Mouse (Mus musculus) liver (tissue): ENCODE measurements around the gene Naaladl2.
A peak's percentile ranks its signal among the peaks of the same experiment; 100 is the strongest.
"Not testable (repeated sequence)": the region's sequence is repeated elsewhere in the genome, so short reads cannot be mapped to it uniquely, and the experiment has no call there.

Experiments
- DNase-seq: peaks from one replicate; pipeline ENCODE4 v3.0.0-alpha.2; 2020; ENCODE audit warnings: mixed read lengths

Gene Naaladl2

DNA sequence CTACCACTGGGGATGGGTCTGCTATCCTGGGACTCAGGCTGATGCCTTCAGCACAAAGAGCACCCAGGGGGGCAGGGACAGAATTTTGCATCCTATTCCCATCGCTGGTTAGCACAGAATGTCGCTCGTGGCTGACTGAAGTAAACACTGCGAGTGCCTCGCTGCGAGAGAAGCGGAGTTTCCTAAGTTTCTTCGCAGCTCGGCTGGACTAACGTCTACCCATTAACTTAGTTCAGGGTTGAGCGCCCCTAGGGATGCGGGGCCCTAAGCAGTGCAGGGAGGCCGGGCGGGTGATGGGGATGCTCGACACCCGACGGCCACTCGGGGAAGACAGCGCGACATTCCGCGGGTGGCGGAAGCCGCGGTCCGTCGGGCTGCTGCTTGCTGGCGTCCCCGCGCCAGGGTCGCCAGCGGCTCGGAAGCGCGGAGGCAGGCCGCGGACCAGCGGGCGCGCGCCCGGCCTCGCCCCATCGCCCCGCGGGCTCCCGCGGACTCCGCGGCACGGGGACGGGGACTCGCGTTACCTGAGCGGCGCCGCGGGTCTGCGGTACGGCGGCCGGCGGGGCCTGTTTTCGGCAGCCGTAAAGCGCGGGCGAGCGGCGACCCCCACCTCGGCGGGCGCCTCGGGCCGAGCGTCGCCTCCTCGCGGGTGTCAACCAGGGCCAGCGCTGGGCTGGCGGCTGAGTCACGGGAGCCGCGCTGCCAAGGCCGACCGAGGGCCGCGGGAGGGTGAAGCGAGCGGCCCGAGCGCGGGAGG lies at the start of gene Naaladl2:
Gene Naaladl2 (minus strand): TSS at position 707 of the 757 bp plus-strand sequence.
- peak; percentile 12 for DNase-seq

DNA sequence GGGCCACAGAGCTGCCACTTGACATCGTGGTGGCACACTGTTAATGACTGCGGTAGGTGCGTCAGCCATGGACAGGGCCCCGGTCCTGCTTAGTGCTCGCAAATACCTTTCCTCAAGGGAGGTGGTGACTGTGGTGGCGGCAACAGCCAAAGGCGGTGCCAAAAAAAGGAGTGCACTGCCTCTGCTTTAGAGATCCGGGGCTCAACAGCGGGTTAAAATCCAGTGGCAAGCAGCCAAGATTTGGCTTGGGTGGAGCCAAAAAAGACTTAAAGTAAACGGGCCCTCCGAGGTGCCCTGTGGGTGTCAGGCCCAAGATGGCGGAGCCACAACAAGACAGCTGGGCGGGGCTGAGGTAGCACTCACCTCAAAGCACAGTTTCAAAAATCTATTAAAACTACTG lies 7.7 kb upstream of the Naaladl2 start:
- no peak for DNase-seq

DNA sequence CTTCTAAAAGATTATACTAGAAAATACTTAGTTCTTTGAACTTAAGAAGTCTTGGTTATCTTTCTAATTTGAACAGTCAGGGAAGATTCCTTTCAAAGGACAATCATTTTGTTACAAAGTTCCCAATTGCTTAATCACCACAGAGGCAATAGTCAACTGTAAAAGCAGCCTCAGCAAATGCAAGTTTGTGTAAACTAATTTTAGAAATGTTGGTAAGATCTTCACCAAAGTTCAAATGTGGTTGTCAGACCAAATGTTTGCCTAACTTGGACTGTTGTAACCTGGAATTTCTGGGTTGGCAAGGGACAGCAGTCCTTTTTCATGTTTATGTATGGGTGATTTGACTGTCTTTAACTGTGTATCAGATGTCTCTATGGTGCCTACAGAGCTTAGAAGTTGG lies 3.2 kb upstream of the Naaladl2 start:
- no peak for DNase-seq

- DNase-seq: no peak
These were observed 1.1 kb upstream of the Naaladl2 start for GRCm38 (mm10) chr3:25144961-25145697.

GRCm38 (mm10) chr3:25143111-25143510 lies 950 bp downstream of the Naaladl2 start:
- DNase-seq: no peak

- no peak for DNase-seq
These were observed 12.2 kb downstream of the Naaladl2 start for GRCm38 (mm10) chr3:25131848-25132247.

DNA sequence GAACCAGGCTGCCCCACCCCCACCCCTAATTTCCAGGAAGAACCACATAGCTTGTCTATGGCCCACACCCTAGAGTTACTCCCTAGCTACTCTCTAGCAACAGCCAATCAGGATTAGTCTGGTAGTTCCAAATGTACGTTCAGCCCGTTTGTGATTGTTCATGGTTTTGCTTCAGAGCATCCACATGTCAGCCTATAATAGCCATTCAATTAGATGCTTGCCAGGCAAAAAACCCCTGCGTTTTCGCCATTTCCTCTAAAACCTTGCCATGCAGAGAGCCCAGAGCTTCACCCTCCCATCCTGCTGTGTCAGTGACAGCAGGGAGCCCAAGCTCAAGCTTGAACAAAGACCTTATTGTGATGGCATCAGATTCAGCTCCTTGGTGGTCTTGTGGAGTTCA lies 16.2 kb downstream of the Naaladl2 start:
- no peak for DNase-seq

DNA sequence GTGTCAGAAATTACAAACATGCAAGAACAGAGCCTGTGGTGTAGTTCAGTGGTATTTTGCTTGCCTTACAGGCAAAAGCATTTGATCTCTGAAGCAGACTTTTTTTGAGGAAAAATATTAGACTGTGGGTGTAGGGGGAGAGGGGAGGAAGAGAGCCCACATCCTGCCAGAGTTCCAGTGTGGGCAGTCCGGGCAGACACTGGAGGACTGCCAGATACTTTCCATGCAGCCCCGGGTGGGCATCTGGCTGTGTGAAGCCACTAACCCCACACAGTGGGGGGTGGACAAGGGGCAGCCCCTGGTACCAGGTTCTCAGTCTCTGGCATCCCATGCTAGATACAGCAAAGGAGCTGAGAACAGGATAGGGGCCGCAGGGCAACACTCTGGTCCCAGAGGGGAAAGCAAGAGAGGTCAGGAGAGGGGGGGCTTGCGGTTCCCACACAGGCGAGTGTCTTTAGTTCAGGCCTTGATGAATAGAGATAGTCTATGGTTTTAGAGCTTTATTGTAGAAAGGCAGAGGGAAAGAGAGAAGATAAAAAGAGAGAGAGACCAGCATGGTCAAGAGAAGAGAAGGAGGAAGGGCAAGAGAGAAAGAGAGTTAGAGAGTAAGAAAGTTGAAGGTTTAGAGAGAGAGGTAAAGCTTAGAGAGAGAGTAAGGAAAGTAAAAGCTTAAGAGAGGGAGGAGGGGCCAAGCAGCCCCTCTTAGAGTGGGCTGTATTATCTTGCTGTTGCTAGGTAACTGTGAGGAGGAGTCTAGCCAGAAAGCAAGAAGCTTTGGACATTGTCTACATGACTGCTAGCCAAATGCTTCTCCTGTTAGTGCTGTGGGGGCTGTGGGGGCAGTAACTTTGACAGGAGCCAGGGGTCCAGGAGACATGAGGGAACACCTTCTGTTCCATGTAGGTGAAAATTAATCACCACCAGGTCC lies 18.9 kb downstream of the Naaladl2 start:
- DNase-seq: no peak

DNA sequence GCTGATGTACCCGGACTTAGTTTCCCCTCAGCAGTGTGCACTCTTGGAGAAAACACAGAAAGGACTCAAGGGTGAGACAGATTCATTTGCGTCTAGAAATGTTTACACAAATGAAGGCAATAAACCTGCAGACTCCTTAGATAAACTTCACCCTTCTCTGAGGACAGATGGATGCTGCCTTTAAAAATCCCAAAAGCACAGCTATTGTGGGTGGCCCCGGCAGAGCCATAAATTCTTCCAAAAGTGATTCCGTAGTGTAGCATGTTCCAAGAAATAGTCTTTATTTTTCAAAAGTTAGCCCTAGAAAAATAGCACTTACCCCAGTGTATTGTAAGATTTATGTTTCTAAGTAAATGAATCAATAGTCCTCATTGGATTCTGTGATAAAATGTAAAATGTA lies 31.0 kb downstream of the Naaladl2 start:
- no peak for DNase-seq

- peak; percentile 4 for DNase-seq
These were observed 35.1 kb downstream of the Naaladl2 start for GRCm38 (mm10) chr3:25108997-25109396.

DNA sequence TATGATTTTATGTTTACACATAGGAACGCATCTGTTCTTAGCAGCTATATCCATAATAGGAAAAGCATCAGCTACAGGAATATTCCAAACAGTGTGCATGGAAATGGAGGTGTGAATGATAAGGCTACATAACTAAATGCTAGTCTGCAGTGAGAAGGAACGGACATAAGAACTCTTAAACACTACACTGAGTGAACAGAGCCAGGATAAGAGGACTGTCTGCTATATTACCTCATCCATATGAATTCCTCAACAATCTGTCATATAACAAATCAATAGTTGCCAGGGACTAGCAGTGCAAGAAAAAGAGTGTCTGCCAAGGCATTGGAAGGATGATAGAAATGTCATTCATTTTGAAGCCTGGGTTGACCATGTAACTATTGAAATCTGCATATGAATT lies 51.1 kb downstream of the Naaladl2 start:
- no peak for DNase-seq

DNA sequence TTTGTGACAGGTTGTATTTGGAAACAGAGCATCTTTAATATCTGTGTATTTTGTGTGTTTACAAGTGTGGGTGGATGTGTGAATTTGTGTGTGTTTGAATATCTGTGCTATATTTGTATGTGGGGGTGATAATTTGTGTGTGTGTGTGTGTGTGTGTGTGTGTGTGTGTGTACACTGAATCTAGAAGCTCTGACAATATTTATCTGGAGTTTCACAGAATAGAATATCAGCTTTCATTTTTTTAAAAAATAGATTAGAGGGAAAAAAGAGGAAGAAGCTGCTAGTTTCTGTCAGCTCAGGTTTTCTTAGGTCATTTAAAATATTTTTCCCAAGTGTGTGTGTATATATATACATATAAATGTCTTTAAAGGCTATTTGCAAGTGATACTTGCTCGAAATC lies 68.3 kb downstream of the Naaladl2 start:
- no peak for DNase-seq

DNA sequence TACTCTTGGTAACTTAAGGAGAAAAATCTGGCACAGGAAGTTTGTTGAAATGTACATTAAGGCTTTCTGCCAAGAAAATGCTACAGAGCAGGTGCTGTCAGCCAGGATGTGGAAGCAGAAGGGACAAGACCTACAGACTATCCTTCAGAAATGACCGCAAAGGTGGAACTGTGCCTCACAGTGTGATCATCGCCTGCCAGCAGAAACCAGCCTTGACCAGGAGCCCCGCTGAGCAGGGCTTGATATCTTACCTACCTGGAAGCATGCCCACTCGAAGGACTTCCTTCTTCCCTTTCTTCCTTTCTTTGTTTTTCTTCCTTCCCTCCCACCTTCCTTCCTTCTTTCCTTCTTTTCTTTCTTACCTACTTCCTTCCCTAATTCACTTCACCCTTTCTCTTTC lies 69.8 kb downstream of the Naaladl2 start:
- DNase-seq: no peak

DNA sequence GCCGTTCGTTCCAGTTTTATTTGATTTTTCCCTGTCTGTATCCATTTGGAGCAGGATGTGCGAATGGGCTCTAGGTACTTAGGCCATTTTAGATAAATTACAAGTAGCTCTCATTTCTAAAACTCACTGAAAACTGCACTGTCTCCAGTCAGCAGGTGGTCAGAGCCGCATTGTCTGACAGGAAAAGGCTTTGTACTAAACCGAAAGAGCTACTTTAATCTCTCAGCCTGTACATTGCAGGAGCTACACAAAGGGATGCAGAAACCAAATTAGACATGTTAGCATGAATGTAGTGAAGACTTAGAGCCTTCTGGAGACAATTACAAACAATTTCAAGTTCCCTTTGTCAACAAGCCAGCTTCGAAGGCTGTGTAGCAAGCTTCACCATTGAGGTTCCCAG lies 70.2 kb downstream of the Naaladl2 start:
- DNase-seq: no peak

GRCm38 (mm10) chr3:25063217-25063616 lies 80.8 kb downstream of the Naaladl2 start:
- no peak for DNase-seq

DNA sequence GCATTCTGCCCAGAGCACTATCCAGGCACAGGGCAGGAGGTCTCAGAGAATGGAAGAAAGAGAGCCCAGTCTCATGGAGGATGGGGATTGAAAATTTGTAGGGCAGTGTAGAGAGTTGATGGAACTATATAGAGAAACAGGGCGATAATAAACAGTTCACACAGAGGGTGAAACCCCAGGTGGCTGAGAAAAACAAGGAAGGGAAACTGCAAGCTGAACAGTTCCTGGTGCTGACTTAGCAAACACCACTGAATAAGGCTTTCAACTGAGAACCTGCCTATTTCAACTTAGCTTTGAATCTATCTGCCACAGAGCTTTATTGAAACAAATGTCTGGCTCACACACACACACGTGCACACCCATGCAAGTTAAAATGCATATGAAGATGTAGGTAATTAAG lies 91.1 kb downstream of the Naaladl2 start:
- no peak for DNase-seq

DNA sequence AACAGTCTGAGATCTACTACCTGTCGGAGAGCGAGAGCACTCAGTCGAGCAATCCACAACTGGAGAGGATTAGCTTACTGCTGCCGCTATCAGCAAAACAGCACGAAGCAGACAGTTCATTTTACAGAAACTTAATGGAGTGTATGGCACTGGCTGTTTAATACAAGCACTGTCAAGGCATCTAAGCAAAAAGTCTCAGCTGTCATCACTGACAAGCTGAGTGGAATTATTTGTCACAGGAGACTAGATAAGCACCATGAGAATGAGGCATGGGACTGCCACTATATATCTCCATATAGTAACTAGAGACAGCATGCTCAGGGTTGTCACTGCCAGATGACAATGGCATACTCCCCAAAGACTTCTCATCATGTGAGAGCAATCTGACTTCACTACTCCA lies 124.1 kb downstream of the Naaladl2 start:
- DNase-seq: no peak

GRCm38 (mm10) chr3:25010751-25011150 lies 133.3 kb downstream of the Naaladl2 start:
- DNase-seq: no peak

GRCm38 (mm10) chr3:25006802-25007201 lies 137.3 kb downstream of the Naaladl2 start:
- DNase-seq: not testable (repeated sequence)

DNA sequence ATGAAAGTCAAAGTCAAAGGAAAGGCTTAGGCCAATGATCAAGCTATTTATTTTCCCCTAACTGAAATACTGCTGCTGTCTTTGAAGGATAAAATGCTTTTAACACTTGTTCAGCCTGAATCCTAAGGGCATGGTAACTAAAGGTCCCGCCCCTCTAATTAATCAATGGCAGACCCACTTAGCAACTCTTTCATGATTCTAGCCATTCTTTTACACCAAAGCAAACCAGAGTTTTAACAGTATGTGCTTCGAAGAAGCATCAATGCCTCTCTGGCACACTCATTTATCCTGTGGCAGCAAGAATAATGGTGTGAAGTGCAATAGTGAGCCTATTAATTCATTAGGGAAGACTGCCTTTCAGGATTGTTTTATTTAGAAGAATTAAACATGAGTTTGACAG lies 151.5 kb downstream of the Naaladl2 start:
- no peak for DNase-seq

DNA sequence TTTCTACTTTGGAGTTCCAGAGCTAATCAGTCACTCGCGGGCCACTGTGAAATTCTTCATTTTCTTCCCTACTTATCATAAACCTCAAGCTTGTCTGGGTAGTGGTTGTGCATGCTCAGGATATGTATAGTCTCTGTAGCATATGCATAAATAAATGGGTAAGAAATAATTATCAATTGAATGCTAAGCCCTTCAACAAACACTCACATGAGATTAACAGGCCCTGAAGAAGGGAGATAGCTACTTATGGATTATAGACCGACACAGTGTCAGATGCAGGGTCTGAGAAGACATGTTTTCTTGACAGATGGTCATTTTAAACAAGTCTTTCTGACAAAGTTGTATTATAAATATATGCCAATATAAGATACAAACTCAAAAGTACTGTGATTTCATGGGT lies 152.0 kb downstream of the Naaladl2 start:
- DNase-seq: no peak

GRCm38 (mm10) chr3:24982111-24982510 lies 161.9 kb downstream of the Naaladl2 start:
- DNase-seq: no peak

DNA sequence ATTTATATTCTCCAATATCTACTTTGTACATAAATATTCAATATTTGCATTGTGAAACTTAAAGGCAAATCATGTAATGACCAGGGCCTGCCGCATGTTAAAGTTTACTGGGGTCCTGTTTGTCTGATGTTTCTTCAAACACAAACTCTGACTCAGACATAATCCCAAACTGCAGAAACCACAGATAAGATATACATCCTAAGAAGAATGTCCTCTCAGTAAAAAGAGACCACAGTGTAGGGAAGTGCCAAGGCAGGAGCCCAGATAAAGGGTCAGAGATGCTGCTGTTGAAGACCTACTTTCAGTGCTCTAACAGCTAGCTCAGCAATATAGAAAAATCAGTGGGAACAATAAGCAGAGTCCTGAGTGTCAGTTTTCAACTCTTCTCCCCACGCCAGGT lies 201.9 kb downstream of the Naaladl2 start:
- no peak for DNase-seq
